Mouse (Mus musculus) embryonic facial prominence, embryonic 15.5 days (tissue): ENCODE results near the gene Fdx1l. TPM values are rescaled to one million over a fixed set of nuclear protein-coding genes. Genes with fewer than 3 reads are reported as not detected.
A peak's percentile ranks its signal among the peaks of the same experiment; 100 is the strongest.

Experiments used
- ATAC-seq: fragments of 200-750 bp; cut with Nextera tagmentation; 2 replicates; pipeline ENCODE4 v1.8.0; 2017; ENCODE audit warnings: low read depth, moderate TSS enrichment; ENCODE audit not compliant: insufficient number of reproducible peaks, low FRiP score, low TSS enrichment
- H3K27ac ChIP-seq: fragments of 300-500 bp; sonication (generic); replicated peaks from 2 replicates; pipeline ENCODE4 v1.5.1; 2015; ENCODE audit warnings: mild to moderate bottlenecking, inconsistent platforms
- H3K27me3 ChIP-seq: fragments of 300-500 bp; sonication (generic); 2 replicates; pipeline ENCODE4 v1.6.1; 2015; ENCODE audit warnings: inconsistent platforms
- H3K36me3 ChIP-seq: fragments of 300-500 bp; sonication (generic); 2 replicates; pipeline ENCODE4 v1.6.1; 2015; ENCODE audit warnings: mild to moderate bottlenecking, inconsistent platforms
- H3K4me1 ChIP-seq: fragments of 300-500 bp; sonication (generic); 2 replicates; pipeline ENCODE4 v1.6.1; 2015; ENCODE audit warnings: inconsistent platforms
- H3K4me2 ChIP-seq: fragments of 300-500 bp; sonication (generic); replicated peaks from 2 replicates; pipeline ENCODE4 v1.6.1; 2015; ENCODE audit warnings: mild to moderate bottlenecking, inconsistent platforms
- H3K4me3 ChIP-seq: fragments of 300-500 bp; sonication (generic); replicated peaks from 2 replicates; pipeline ENCODE4 v1.5.1; 2015; ENCODE audit warnings: mild to moderate bottlenecking, inconsistent platforms
- H3K9ac ChIP-seq: fragments of 300-500 bp; sonication (generic); 2 replicates; pipeline ENCODE4 v1.6.1; 2015; ENCODE audit warnings: inconsistent platforms
- H3K9me3 ChIP-seq: fragments of 300-500 bp; sonication (generic); replicated peaks from 2 replicates; pipeline ENCODE4 v1.6.1; 2016; ENCODE audit warnings: inconsistent platforms
- WGBS: fragments of 180-500 bp; shearing (Covaris S2); methylation state at CpG from one replicate; pipeline ENCODE4 v1.1.7; 2015; 5-methylcytosine and 5-hydroxymethylcytosine counted together
- polyA plus RNA-seq: library from polyadenylated mRNA; unstranded; fragments of >200 nt; fragmentation: Nextera tagmentation; extraction: Ambion mirVana; gene quantifications from 2 replicates; pipeline ENCODE4 v1.2.1, GENCODE M21; 2015

Gene Fdx1l
- polyA plus RNA-seq, 1 experiment from 2014 or later: 61.0 TPM

- 24% methylated on average over 9 of the region's 9 CpGs for WGBS
- H3K4me3 ChIP-seq: no peak overlapping the region
- no peak for ATAC-seq
- H3K4me2 ChIP-seq: no peak overlapping the region
- no peak overlapping the region for H3K27ac ChIP-seq
- peaks cover 50% of the 10 kb centered on the region for H3K4me1 ChIP-seq
- no peaks in the 10 kb centered on the region for H3K36me3 ChIP-seq
- H3K9ac ChIP-seq: no peak overlapping the region
- no peaks in the 10 kb centered on the region for H3K9me3 ChIP-seq
- H3K27me3 ChIP-seq: peaks cover 88% of the 10 kb centered on the region
These were observed 37.8 kb downstream of the Fdx1l start for GRCm38 (mm10) chr9:21035586-21035985.

GRCm38 (mm10) chr9:21034481-21035085, 38.8 kb downstream of the Fdx1l start:
- peaks cover 86% of the 10 kb centered on the region for H3K27me3 ChIP-seq
- no peak overlapping the region for H3K4me2 ChIP-seq
- peaks cover 59% of the 10 kb centered on the region for H3K4me1 ChIP-seq
- 4% methylated on average over 17 of the region's 17 CpGs for WGBS
- H3K36me3 ChIP-seq: no peaks in the 10 kb centered on the region
- no peak overlapping the region for H3K9ac ChIP-seq
- H3K27ac ChIP-seq: no peak overlapping the region
- H3K4me3 ChIP-seq: 0 out of 2 replicates have a peak overlapping the region, but pooled peaks have one; percentile 3
- ATAC-seq: no peak
- no peaks in the 10 kb centered on the region for H3K9me3 ChIP-seq

GRCm38 (mm10) chr9:21033136-21033535, 40.3 kb downstream of the Fdx1l start:
- H3K9ac ChIP-seq: peak overlapping the region; percentile 37; the same call in 1 of the 2 replicates
- H3K27me3 ChIP-seq: peaks cover 84% of the 10 kb centered on the region
- peak overlapping the region; percentile 98 for H3K4me2 ChIP-seq
- no peaks in the 10 kb centered on the region for H3K36me3 ChIP-seq
- H3K9me3 ChIP-seq: no peaks in the 10 kb centered on the region
- no peak overlapping the region for H3K27ac ChIP-seq
- peak overlapping the region; percentile 59 for H3K4me3 ChIP-seq
- 0 out of 2 replicates have a peak, but pooled peaks have one; percentile 52 for ATAC-seq
- 1% methylated on average over 33 of the region's 34 CpGs for WGBS
- H3K4me1 ChIP-seq: peaks cover 67% of the 10 kb centered on the region

GRCm38 (mm10) chr9:21032491-21032890, 40.9 kb downstream of the Fdx1l start:
- H3K9me3 ChIP-seq: no peaks in the 10 kb centered on the region
- H3K27ac ChIP-seq: no peak overlapping the region
- peaks cover 77% of the 10 kb centered on the region for H3K27me3 ChIP-seq
- WGBS: 2% methylated on average over 7 of the region's 7 CpGs
- H3K36me3 ChIP-seq: no peaks in the 10 kb centered on the region
- 0 out of 2 replicates have a peak overlapping the region, but pooled peaks have one; percentile 37 for H3K9ac ChIP-seq
- H3K4me2 ChIP-seq: peak overlapping the region; percentile 98
- peaks cover 65% of the 10 kb centered on the region for H3K4me1 ChIP-seq
- ATAC-seq: no peak
- peak overlapping the region; percentile 59 for H3K4me3 ChIP-seq

- Histone ChIP-seq H3K9me3 (no peaks in the 10 kb centered on the region), H3K4me3 (peak within 1 kb of the TSS; percentile 59), H3K36me3 (no peaks in the 10 kb centered on the region), H3K27me3 (peaks cover 72% of the 10 kb centered on the region), H3K27ac (peak within 1 kb of the TSS; percentile 49; the same call in 1 of the 2 replicates), H3K4me2 (peak within 1 kb of the TSS; percentile 98), H3K9ac (peak within 1 kb of the TSS; percentile 37; the same call in 1 of the 2 replicates), H3K4me1 (peaks cover 60% of the 10 kb centered on the region)
- WGBS: under 1% methylated on average over 35 of the region's 35 CpGs
- 0 out of 2 replicates have a peak, but pooled peaks have one; percentile 15 for ATAC-seq
These were observed 41.5 kb downstream of the Fdx1l start, which contains the start of gene Icam5 for GRCm38 (mm10) chr9:21031896-21032351. Icam5 (plus strand) TSS chr9:21032073.

GRCm38 (mm10) chr9:21031251-21031895, 42.0 kb downstream of the Fdx1l start:
- ATAC-seq: peak; percentile 31; the same call in 1 of the 2 replicates
- Histone ChIP-seq H3K27ac (peak overlapping the region; percentile 49; the same call in 1 of the 2 replicates), H3K9me3 (no peaks in the 10 kb centered on the region), H3K9ac (0 out of 2 replicates have a peak overlapping the region, but pooled peaks have one; percentile 21), H3K36me3 (no peaks in the 10 kb centered on the region), H3K4me2 (peak overlapping the region; percentile 98), H3K4me3 (peak overlapping the region; percentile 59), H3K27me3 (peaks cover 66% of the 10 kb centered on the region), H3K4me1 (peaks cover 55% of the 10 kb centered on the region)
- WGBS: under 1% methylated on average over 36 of the region's 36 CpGs

GRCm38 (mm10) chr9:21030781-21031250, 42.6 kb downstream of the Fdx1l start:
- Histone ChIP-seq H3K4me3 (peak overlapping the region; percentile 59), H3K27ac (peak overlapping the region; percentile 49; the same call in 1 of the 2 replicates), H3K36me3 (no peaks in the 10 kb centered on the region), H3K4me1 (peaks cover 52% of the 10 kb centered on the region), H3K9ac (no peak overlapping the region), H3K27me3 (peaks cover 60% of the 10 kb centered on the region), H3K9me3 (no peaks in the 10 kb centered on the region), H3K4me2 (peak overlapping the region; percentile 98)
- ATAC-seq: peak; percentile 73
- WGBS: under 1% methylated on average over 13 of the region's 13 CpGs

- H3K4me2 ChIP-seq: peak overlapping the region; percentile 98
- 25% methylated on average over 22 of the region's 22 CpGs for WGBS
- H3K27me3 ChIP-seq: peaks cover 54% of the 10 kb centered on the region
- peaks cover 52% of the 10 kb centered on the region for H3K4me1 ChIP-seq
- no peaks in the 10 kb centered on the region for H3K9me3 ChIP-seq
- H3K36me3 ChIP-seq: no peaks in the 10 kb centered on the region
- no peak overlapping the region for H3K27ac ChIP-seq
- H3K4me3 ChIP-seq: peak overlapping the region; percentile 59
- H3K9ac ChIP-seq: no peak overlapping the region
- ATAC-seq: no peak
These were observed 43.3 kb downstream of the Fdx1l start for GRCm38 (mm10) chr9:21030055-21030600.

- Histone ChIP-seq H3K27me3 (peaks cover 47% of the 10 kb centered on the region), H3K4me1 (peaks cover 47% of the 10 kb centered on the region)
These were observed 43.9 kb downstream of the Fdx1l start, which contains the start of gene Icam4 for GRCm38 (mm10) chr9:21029291-21030054. Icam4 (plus strand) TSS chr9:21029373.

GRCm38 (mm10) chr9:21028560-21029110, 44.8 kb downstream of the Fdx1l start:
- Histone ChIP-seq H3K4me3 (no peak overlapping the region), H3K4me2 (no peak overlapping the region), H3K4me1 (peaks cover 45% of the 10 kb centered on the region), H3K27me3 (peaks cover 40% of the 10 kb centered on the region), H3K27ac (no peak overlapping the region), H3K9me3 (no peaks in the 10 kb centered on the region), H3K36me3 (no peaks in the 10 kb centered on the region), H3K9ac (no peak overlapping the region)
- 65% methylated on average over 6 of the region's 6 CpGs for WGBS
- no peak for ATAC-seq

More at GRCm38 (mm10) chr9:21029291-21030054, 43.9 kb downstream of the Fdx1l start, which contains the start of gene Icam4:
- Histone ChIP-seq H3K36me3 (no peaks in the 10 kb centered on the region), H3K27ac (no peak within 1 kb of the TSS), H3K4me3 (peak within 1 kb of the TSS; percentile 59), H3K4me2 (peak within 1 kb of the TSS; percentile 98), H3K9ac (no peak within 1 kb of the TSS), H3K9me3 (no peaks in the 10 kb centered on the region)
- 2% methylated on average over 37 of the region's 37 CpGs for WGBS
- ATAC-seq: no peak
